Mouse (Mus musculus): Measurements from ENCODE around the gene Vmp1.
A peak's percentile ranks its signal among the peaks of the same experiment; 100 is the strongest.

Vmp1 gene

DNA sequence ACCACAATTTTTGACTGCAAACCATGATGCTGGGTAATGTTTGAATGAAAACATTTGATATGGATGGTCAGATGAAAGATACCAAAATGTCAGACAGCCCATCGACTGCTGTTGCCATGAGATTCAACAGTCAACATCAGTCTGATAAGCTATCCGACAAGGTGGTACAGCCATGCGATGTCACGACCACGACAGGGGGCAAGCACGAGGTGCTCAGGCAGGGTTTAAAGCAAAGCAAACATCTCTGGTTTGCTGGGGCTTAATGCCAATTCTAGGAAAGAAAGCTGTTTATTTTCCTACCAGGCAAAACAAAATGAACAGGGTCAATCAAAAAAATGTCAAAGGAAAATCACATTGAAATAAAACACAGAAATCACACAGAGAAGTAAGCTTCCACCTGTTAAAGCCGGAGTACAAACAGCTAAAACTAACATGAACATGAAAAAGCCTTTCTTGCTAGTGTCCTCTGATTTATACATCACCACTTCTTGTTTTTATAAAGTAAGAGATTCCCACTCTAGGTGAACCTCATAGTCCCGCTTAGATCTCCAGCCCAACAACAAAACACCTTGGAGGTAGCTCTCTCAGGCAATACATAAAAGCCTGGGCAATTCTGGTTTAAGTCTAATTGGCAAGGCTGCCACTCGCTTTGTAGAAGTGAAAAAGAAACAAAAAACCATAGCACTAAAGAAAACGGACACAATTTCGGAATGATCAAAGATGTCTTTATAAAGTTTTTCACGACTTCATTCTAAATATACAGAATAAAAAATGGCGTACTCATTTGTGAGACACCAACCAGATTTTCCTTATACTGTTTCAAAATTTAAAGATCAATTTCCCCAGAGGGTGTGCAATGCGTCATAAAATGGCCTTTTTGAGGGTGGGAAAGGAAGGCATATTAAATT, 99.4 kb downstream of the Vmp1 start:
- no peak for DNase-seq (ENCODE audit: low spot score in 2 of 2)

DNA sequence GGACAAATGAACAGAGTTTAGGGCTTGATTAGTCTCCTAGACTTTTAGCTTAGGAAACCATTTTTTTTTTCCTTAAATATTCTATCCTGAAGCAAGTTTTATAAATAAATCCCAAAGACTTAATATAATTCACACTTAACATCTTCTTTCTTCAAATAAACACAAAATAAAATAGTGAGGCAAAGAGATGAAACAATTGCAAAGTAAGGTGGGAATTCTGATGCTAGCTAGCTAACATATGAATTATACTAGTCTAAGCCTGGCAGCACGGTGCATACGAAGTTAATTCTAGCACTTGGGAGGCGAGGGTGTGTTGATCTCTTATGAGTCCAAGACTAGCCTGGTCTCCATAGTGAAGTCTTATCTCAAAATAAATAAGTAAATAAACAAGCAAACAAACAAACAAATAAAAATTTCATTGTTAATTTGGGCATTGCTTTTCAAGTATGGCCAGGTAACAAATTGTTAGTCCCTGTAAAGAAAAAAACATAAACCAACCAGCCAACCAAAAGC, 100.3 kb downstream of the Vmp1 start:
- DNase-seq (ENCODE audit: low spot score in 2 of 2) = no peak

DNA sequence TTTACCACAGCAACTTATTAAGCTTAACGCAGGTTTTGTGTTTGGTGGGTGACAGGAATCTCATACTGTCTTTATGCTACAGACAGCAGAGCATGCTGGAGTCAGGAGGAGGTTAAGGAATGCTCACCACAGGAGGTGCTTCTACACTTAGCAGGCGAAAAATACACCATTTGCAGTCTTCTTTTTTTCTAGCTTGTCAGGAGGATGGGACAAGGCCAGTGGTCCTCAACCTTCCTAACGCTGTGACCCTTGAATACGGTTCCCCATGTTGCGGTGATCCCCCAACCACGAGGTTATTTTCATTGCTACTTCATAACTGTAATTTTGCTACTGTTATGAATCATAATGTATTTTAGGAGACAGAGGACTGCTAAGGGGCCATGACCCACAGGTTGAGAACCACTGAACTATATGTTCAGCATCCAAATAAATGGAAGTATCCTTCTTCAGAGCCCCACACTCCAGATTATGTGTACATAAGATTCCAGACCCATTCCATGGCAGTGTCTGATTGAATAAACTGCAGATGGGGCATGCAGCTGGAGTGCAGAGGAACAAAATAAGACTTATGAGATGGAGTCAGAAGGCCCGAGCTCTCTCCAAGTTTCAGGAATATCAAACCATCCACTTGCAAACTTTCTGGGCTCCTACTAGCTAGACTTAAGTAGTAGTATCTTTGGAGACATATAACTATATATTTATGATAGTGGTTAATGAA, 100.9 kb downstream of the Vmp1 start:
- DNase-seq (ENCODE audit: low spot score in 2 of 2) = no peak

DNA sequence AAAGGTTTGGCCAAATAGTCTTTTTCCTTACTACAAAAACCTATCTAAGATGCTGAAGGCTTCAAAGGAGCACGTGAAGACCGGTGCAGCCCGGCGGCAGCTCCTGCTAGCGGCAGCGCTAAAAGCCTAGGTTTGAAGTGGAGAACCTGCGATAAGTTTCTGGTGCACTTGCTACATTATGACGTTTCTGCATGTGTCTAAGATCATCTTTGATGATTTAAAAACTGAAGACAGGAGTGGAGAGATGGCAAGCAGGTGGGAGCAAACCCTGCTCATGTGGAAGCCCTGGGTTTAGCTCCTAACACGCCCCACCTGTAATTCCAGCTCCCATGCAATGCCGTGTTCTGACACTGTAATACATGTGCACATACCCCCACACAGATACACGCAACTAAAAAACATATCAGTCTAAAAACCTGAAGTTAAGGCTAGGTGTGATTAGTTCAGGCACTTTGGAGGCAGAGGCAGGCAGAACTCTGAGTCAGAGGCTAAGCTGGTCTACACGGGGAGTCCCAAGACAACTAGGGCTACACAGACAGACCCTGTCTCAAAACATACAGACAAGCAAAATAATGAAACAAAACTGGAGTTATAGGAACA, 101.6 kb downstream of the Vmp1 start:
- DNase-seq (ENCODE audit: low spot score in 2 of 2) = peak in 1 of 2 experiments; percentile 52

DNA sequence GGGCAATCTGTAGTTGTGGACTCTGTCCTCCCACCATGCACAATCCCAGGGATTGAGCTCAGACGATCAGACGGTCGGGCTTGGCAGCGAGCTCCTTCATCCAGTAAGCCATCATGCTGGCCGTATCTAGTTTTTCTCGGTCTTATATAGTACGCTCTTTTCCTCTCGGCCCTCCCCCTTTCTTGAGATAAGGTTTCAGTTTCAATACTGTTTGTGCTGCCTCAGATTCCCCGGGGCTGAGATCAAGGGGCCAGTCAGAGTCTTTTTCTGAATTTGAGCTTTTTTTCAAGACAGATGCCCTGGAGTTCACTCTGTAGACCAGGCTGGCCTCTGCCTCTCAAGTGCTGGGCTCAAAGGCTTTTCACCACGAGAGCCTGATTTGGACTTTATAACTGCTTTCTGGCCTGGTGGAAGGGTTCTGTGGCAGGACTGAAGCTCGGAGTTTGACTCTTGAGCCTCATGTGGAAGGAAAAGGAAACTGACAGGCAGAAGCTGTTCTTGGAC, 102.3 kb downstream of the Vmp1 start:
- DNase-seq (ENCODE audit: low spot score in 2 of 2) = peak; percentile 69 to 72

DNA sequence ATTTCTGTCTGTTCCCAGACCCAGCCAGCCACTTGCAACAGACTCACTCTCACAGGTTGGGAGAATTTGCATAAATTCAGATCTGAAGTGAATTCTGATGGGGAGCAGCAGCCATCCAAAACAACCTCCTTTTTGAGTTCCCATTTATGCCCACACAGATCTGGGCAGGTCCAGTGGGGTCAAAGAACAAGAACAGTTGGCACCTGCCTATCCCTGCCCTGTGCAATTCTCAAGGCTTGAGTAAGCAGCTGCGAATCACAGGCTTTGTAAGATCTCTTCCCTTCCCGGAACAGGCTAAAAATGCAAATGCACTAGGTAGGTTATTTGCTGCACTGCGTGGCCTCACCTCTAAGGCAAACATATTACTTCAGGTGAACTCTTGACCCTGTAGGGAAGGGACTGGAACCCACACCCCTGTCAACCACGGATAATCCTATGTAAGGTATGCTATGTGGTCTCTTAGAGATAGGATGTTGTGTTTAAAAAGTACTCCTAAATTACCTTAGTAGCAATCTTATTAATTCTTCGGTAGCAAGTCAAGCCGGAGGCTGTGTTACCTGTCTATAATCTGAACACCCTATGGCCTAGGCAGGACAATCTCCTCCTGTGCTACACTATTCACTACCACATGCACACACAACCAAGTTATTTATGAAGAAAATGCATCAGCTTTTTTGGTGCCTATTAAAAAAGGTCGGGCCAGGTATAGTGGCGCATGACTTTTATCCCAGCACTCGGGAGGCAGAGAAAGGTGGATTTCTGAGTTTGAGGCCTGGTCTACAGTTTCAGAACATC, 103.1 kb downstream of the Vmp1 start:
- no peak for DNase-seq (ENCODE audit: low spot score in 2 of 2)

DNA sequence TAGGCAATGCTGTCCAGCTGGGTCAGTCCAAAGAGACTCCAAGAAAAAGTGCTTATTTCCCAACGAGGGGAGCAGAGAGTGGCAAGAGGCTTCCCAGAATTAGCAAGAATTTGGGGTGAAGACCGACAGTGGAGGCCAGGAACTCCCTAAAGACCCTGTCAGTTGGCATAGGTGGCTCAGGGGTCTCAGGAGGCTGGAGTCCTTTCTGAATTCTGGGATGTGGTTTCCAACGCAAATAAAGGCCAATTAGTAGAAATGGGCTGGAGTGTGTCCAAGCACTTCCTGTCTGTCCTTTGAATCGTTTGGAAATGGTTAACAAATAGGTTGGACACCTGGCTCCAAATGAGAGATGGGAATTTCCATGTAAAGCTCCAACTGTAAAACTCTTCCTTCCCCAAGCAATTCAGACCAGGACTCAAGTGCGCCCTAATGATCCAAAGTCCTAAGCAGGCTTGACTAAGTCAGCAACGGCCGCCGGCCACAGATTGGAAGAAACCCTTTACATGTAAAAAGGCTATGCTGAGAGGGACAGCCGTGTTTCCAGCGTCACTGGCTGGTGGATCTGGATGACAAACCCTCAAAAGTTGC, 103.8 kb downstream of the Vmp1 start:
- no peak for DNase-seq (ENCODE audit: low spot score in 2 of 2)

DNA sequence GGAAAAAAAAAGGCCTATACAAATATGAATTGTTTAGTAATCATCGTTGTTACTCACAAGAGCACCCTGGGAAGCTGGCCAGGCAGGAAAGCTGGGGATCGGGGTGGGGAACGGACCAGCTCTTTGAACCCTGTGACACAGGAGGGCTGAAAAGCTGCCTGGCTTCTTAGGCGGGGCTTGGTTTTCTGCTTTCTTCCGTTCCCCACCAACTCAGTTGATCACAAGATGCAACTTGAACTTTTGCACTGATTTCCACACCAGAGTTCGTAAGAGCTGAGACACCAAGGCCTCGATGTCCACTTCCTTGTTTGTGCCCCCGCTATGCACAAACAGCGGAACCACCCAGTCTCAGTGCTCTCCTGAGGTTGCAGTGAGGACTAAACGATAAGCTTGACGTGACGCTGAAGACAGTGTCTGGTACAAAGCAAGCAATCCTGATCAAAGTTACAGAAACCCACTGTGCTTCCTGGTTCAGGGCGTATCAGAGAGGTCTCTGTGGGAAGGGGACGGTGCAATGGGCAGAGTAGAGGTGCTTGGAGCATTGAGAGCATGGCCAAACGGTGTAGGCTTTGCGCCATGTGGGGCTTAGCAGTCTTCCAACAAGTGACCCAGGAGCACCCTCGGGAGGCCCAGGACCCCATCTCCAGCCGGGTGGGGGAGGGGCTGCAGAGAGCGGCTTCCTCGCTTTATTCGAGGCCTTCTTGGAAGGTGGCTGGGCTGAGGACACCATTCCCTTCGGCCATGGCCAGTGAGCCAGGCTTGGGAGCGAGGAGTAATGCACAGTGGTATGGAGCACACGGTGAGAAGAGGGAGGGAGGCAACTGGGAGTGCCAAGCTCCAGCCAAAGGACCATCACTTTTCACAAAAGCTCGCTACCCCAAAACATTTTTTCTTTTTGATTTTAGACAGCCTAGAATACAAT, 104.6 kb downstream of the Vmp1 start:
- peak in 1 of 2 experiments; percentile 58 for DNase-seq (ENCODE audit: low spot score in 2 of 2)

DNA sequence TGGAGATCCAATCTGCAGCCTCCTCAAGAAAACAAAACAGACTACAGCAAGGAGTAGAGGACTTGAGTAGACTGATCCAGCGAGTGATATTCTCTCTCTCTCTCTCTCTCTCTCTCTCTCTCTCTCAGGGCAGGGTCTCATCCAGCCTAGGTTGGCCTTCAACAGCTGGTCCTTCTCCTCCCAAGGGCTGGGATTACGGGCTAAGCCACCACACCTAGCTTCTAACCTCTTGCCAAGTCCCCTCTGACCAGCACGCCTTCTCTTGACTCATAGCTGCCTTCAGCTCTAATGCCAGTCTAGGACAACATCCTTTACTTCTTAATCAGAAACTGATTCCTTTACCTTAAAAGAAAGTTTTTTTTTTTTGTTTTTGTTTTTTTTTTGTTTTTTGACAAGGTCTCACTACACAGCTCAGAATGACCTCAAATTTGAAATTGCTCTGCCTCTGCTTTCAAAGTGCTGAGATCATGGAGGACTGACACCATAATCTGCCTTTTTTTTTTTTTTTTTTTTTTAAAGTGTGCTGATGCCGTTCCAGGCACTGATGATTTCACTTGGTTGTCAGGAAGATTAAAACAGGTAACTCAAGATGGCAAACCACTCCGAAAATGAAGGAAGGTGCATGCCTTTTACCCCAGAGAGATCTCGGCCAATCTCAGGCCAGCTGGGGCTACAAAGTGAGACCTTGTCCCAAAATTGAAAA, 105.4 kb downstream of the Vmp1 start:
- no peak for DNase-seq (ENCODE audit: low spot score in 2 of 2)

DNA sequence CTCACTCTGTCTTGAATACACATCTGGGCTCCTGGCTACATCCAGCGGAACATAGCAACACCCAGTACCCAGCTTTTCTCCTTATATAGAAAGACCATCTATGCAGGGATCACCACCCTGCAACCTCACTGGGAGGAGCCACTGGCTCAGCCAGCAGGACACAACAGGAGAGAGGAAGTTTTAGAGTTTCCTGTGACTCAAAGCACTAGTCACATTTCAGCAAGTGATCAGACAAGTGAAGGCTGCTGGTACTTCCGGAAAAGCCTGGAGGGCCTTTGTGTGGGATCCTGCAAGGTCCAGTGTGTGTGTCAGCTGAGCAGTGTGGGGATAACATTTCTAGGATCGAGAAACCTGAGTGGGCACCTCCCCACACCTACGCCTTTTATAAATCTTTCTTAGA, 106.4 kb downstream of the Vmp1 start:
- DNase-seq (ENCODE audit: low spot score in 2 of 2) = no peak

DNA sequence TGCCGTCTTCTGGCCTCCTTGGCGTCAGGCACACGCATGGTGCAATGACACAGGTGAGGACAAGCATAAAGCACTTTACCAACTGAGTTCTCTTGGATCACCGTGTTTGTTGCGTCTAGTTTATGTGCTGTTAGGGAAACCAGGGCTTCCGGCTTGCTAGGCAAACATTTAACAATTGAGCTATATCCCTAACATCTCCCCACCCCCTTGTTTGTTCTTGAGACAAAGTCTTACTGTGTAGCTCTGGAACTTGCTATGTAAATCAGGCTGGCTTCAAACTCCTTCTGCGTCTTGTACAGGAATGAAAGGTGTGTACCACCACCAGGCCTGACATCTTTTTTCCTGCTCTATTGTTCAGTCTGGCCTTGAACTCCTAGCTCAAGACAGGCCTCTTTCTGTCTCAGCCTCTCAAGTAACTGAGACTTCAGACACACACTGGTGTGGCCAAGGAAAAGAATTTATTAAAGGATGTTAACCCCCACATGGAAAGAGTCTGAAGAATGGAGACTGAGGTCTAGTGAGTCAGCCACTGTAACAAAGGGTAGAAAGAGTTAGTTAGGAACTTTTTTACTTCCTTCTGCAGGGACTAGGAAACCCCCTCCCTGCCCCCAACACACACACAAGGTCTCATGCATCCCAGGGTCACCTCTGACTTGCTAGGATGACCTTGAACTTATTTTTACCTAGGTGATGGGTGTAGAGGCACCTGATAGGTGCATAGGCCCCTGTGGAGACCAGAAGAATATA, 107.8 kb downstream of the Vmp1 start:
- no peak for DNase-seq (ENCODE audit: low spot score in 2 of 2)

DNA sequence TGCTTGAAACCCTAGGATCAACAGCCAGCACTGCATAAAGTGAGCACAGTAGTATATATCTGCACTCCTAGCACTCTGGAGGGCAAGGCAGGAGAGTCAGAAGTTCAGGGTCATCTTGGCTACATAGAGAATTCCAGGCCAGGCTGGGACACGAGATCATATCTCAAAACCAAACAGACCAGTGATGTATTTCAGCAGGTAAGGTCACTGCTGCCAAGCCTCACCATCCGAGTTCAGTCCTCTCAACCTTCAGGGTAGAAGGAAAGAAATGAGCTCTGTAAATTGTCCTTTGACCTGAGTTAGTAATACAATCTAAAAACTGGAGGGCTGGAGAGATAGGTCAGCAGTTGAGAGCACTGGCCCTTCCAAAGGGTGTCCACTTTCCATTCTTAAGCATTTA, 109.2 kb downstream of the Vmp1 start:
- DNase-seq (ENCODE audit: low spot score in 2 of 2) = no peak

DNA sequence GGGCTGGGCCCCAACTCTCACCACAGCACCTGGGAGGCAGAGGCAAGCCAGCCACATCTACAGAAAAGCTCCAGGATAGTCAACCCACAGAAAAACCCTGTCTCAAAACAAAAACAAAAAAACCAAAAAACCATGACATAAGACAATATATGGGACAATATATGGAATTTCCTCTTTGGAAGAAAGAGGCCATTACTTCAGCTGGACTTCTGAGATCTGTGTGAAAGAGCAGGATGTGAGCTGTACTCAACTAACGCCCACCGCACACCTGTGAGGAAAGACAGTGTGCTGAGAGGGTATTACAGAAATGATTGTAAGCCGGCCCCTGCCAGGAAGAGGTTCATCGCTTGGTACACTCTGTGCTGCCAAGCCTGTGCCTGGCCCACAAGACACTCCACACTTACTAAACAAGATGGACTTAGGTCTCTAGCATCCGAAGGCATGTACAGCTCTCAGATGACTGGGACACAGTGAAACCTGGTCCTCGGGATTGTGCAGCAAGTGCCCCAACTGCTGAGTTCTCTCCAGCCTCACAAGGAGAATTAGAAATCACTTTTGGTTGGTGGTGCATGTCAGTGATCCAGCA, 109.9 kb downstream of the Vmp1 start:
- no peak for DNase-seq (ENCODE audit: low spot score in 2 of 2)

DNA sequence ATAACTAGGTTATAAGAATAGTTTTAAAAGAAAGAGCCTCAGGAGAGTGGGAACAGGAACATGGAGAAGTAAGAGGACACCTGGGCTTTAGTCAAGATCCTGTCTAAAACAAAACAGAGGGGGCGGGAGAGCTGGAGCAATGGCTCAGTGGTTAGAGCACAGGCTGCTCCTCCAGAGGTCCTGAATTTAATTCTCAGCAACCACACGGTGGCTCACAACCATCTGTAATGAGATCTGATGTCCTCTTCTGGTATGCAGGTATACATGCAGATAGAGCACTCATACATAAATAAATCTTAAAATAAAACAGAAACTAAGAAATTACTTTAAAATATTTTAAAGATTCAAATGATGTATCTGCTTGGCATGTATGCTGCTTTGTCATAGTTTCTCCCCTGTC, 111.0 kb downstream of the Vmp1 start:
- DNase-seq (ENCODE audit: low spot score in 2 of 2) = no peak

DNA sequence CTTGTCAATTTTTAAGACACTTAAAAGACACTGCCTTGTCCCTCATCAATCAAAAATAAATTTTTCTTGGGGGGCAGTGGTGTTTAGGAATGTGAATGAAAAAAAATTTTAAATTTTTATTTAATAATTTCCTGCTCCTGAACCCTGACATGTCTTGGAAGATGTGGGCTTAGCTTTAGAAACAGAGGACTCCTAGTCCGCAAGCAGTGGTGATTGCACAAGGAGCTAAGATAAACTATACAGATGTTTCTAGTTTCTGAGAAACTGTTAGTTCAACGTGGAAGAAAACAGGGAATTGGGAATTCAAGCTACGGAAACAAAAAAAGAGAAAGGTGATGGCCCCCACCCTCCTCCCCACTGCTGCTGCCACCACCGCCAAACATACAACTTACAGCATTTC, 111.8 kb downstream of the Vmp1 start:
- no peak for DNase-seq (ENCODE audit: low spot score in 2 of 2)

DNA sequence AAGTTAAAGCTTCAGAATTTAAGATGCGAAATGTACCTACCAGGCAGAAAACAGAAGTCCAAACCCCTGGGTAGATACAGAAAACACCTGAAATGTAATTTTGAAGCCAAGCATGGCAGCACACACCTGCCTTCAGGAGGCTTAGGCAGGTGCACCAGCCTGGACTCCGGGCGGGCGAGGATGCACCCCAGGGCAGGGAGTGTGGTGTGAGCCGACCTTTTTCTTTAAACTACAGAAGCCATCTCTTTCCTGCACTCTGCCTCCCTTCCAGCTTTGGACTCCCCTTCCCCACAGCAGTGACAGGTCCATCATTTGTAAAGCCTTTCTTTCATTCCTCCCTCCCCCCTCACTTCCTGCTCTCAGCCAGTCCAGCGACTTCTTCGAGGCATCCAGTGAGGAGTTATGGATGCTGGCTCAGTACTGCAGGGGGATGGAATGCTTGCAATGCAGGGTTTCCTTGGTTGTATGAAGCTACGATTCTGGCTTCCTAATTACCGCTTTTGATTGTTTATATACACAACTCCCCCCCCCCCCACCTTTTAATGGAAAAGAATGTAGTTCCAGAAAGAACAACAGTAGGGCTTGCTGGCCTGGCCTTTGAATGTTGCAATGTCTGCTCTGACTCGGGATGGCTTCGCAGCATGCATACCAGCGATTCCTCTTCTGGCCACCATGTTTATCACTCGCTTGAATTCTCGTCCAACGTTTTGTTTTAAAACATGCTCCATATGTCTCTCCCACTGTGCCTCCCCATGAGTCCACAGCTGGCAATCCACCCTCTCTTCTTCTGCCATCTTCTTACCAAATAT, 112.4 kb downstream of the Vmp1 start:
- no peak for DNase-seq (ENCODE audit: low spot score in 2 of 2)

DNA sequence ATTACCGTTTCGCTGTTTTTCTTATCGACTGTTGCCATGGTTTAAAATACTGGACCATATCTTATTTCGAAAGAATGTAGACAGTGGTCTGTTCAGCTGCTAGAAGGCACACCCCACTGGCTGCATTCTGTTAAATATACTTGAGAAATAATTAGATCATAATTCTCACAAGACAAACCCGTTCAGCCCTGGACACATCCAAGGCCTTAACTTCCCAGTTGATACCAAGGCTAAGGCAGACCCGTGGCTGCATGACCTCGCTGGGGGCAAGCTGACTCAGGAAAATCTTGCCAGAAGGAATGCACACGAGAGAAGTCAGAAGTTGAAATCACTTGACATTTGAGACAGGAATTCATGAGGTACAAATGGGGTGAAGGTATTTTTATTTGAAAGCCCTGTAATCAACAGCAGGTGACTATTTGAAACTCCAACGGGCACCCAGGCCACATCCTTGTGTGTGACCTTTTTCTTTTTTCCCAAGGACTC, 113.3 kb downstream of the Vmp1 start:
- DNase-seq (ENCODE audit: low spot score in 2 of 2) = no peak

Data from natural killer cell, adult 2 months (primary cell).